Mouse (Mus musculus) olfactory bulb, adult 2 months (tissue): ENCODE results near the gene Slc22a18.

Source experiments
- CTCF ChIP-seq: fragments of 200-500 bp; IDR thresholded peaks from 2 replicates; pipeline ENCODE4 v1.5.1; 2012; ENCODE audit warnings: low read depth, mild to moderate bottlenecking, low read length, moderate library complexity; ENCODE audit not compliant: insufficient read depth
- POLR2A ChIP-seq: fragments of 200-500 bp; IDR thresholded peaks from 2 replicates; pipeline ENCODE4 v1.6.1; 2012; ENCODE audit warnings: mild to moderate bottlenecking, low read depth, low read length, moderate library complexity; ENCODE audit not compliant: insufficient read depth

DNA sequence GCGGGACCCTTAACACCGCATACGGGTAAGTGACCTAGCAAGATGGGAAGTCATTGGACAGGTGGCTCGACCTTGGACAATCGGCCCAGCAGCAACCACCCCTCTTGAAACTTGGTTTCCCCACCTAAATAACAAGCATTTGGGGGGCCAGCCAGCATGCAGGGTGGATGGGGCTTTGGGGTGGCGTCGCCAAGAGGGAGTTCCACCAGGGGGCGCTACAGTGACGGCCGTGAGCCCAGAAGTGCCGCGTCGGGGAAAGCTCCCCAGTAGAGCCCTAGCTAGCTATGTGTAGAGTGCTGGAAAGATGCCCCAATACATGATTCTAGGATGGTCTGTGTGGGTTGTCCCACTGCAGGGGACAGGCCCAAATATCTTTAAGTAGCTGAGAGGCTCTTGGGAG lies 7.0 kb downstream of the Slc22a18 start:
- no peak for TF ChIP-seq POLR2A
- no peak for TF ChIP-seq CTCF
